In genomic region chr11:52233906-52234305, GRCm38 (mm10) we compare ENCODE assay signal across 9 mouse cellular contexts. TPM values are rescaled to one million over a fixed set of nuclear protein-coding genes. Genes with fewer than 3 reads are reported as not detected.
DNase-seq lines count a peak whose midpoint lies in the region; ATAC-seq and TF ChIP-seq lines count a peak whose summit lies in the region.
"Had no signal": no experiment of that assay in that cellular context is flagged by ENCODE, and none has a peak within 500 bp of the region (broad histone marks: within the 10 kb centered on the region; RNA-seq: fewer than 3 reads in every experiment).

No protein-coding gene starts in this region.

- no peak for TF ChIP-seq CTCF in E14TG2a.4 (conservative IDR thresholded peaks at IDR 0.05; ENCODE audit: low read length)

- peaks cover 31% of the 10 kb centered on the region for H3K4me1 ChIP-seq in heart, embryonic 13.5 days
- H3K4me1 ChIP-seq in E14TG2a.4 (replicated peaks; ENCODE audit: low read depth, low read length), result peaks cover 76% of the 10 kb centered on the region
- peaks cover 14% of the 10 kb centered on the region for H3K4me1 ChIP-seq in forebrain, embryonic 14.5 days (ENCODE audit: control insufficient read depth, insufficient read depth, low read length)
- H3K4me1 ChIP-seq in liver, embryonic 13.5 days (replicated peaks), result peaks cover 27% of the 10 kb centered on the region

- ATAC-seq in heart, embryonic 13.5 days (ENCODE audit: extremely low read depth, insufficient number of reproducible peaks, low FRiP score, low TSS enrichment), result no peak
- no peak for ATAC-seq in forebrain, embryonic 14.5 days
- no peak for ATAC-seq in liver, embryonic 13.5 days (ENCODE audit: low read depth)

- DNase-seq in heart, adult 8-10 months (ENCODE audit: low spot score), result no peak
- DNase-seq in forebrain, embryonic 14.5 days (ENCODE audit: low spot score), result no peak
- DNase-seq in liver, embryonic 13.5 days, result no peak
- no peak for DNase-seq in right cerebral cortex, postnatal 36 days (ENCODE audit: low spot score in 2 of 2)
- DNase-seq in embryo, embryonic 11 days, result no peak
- DNase-seq in embryo, embryonic 9.5 days (ENCODE audit: extremely low spot score), result no peak

- H3K36me3 ChIP-seq in heart, embryonic 13.5 days, result peaks cover 33% of the 10 kb centered on the region
- peaks cover 46% of the 10 kb centered on the region for H3K36me3 ChIP-seq in E14TG2a.4 (ENCODE audit: insufficient read depth, low read length)
- peaks cover 21% of the 10 kb centered on the region for H3K36me3 ChIP-seq in forebrain, embryonic 14.5 days (ENCODE audit: control insufficient read depth, insufficient read depth, low read length)
- peaks cover 31% of the 10 kb centered on the region for H3K36me3 ChIP-seq in liver, embryonic 13.5 days

- no peaks in the 10 kb centered on the region for H3K9me3 ChIP-seq in heart, embryonic 13.5 days
- no peaks in the 10 kb centered on the region for H3K9me3 ChIP-seq in E14TG2a.4 (ENCODE audit: low read length)
- no peaks in the 10 kb centered on the region for H3K9me3 ChIP-seq in forebrain, embryonic 14.5 days (replicated peaks; ENCODE audit: control insufficient read depth, low read length)
- no peaks in the 10 kb centered on the region for H3K9me3 ChIP-seq in liver, embryonic 13.5 days (replicated peaks)

- no peak overlapping the region for H3K27ac ChIP-seq in heart, embryonic 13.5 days (replicated peaks)
- H3K27ac ChIP-seq in forebrain, embryonic 14.5 days (ENCODE audit: low read depth, low read length), result no peak overlapping the region
- no peak overlapping the region for H3K27ac ChIP-seq in liver, embryonic 13.5 days

- WGBS in heart, embryonic 13.5 days, result 86% methylated on average over 1 of the region's 1 CpGs
- WGBS in forebrain, embryonic 14.5 days, result 95% methylated on average over 1 of the region's 1 CpGs
- WGBS in liver, embryonic 13.5 days (ENCODE audit: insufficient replicate concordance), result 69% methylated on average over 1 of the region's 1 CpGs

- H3K4me2 ChIP-seq in heart, embryonic 13.5 days, result peak overlapping the region; percentile 88
- H3K4me2 ChIP-seq in forebrain, embryonic 14.5 days (ENCODE audit: low read length), result peak overlapping the region; percentile 69
- peak overlapping the region; percentile 84 for H3K4me2 ChIP-seq in liver, embryonic 13.5 days

- no peak overlapping the region for H3K9ac ChIP-seq in heart, embryonic 13.5 days
- H3K9ac ChIP-seq in forebrain, embryonic 14.5 days (ENCODE audit: low read length), result no peak overlapping the region
- peak overlapping the region; percentile 99 for H3K9ac ChIP-seq in liver, embryonic 13.5 days

- no peaks in the 10 kb centered on the region for H3K27me3 ChIP-seq in heart, embryonic 13.5 days (replicated peaks)
- H3K27me3 ChIP-seq in E14TG2a.4 (ENCODE audit: insufficient read depth, low read length), result no peaks in the 10 kb centered on the region
- H3K27me3 ChIP-seq in forebrain, embryonic 14.5 days (replicated peaks; ENCODE audit: control insufficient read depth, insufficient read depth, low read length), result no peaks in the 10 kb centered on the region
- no peaks in the 10 kb centered on the region for H3K27me3 ChIP-seq in liver, embryonic 13.5 days

- H3K4me3 ChIP-seq in heart, embryonic 13.5 days, result peak overlapping the region; percentile 92
- H3K4me3 ChIP-seq in E14TG2a.4 (replicated peaks; ENCODE audit: low read length), result peak overlapping the region; percentile 99
- H3K4me3 ChIP-seq in forebrain, embryonic 14.5 days (ENCODE audit: low read depth, low read length), result no peak overlapping the region
- H3K4me3 ChIP-seq in liver, embryonic 13.5 days (replicated peaks), result peak overlapping the region; percentile 98

RNA-seq across cellular contexts. Expression of gene Skp1a, which starts 2.1 kb away (rescaled TPM):
- polyA plus RNA-seq in heart, embryonic 13.5 days (2015; fragmentation: Nextera tagmentation; extraction: Ambion mirVana), result 467 and 522 TPM in 2 replicates
- total RNA-seq in heart, adult 8-10 months (2022), result 100 to 1,000 TPM; 243 to 269 (median 257) TPM
- 1,258 and 1,335 TPM in 2 replicates for polyA plus RNA-seq in forebrain, embryonic 14.5 days (2014; fragmentation: Nextera tagmentation; extraction: Ambion mirVana)
- 377 and 461 TPM in 2 replicates for polyA plus RNA-seq in liver, embryonic 13.5 days (2015; fragmentation: Nextera tagmentation; extraction: Ambion mirVana)

RNA-seq across cellular contexts. Expression of gene Olfr1371, which starts 20.1 kb away (rescaled TPM):
- not detected in 2 replicates for polyA plus RNA-seq in heart, embryonic 13.5 days (2015; fragmentation: Nextera tagmentation; extraction: Ambion mirVana)
- total RNA-seq in heart, adult 8-10 months (2022), result not detected
- polyA plus RNA-seq in forebrain, embryonic 14.5 days (2014; fragmentation: Nextera tagmentation; extraction: Ambion mirVana), result not detected in 2 replicates
- polyA plus RNA-seq in liver, embryonic 13.5 days (2015; fragmentation: Nextera tagmentation; extraction: Ambion mirVana), result not detected in 2 replicates
- total RNA-seq: layer of hippocampus, adult 18-20 months had no signal

RNA-seq across cellular contexts. Expression of gene Tcf7, which starts 48.9 kb away (rescaled TPM):
- 3.5 and 4.3 TPM in 2 replicates for polyA plus RNA-seq in heart, embryonic 13.5 days (2015; fragmentation: Nextera tagmentation; extraction: Ambion mirVana)
- total RNA-seq in heart, adult 8-10 months (2022), result 1 to 10 TPM in 1 of 4 experiments, under 1 TPM in 3; 0.44 to 1.0 (median 0.83) TPM
- polyA plus RNA-seq in forebrain, embryonic 14.5 days (2014; fragmentation: Nextera tagmentation; extraction: Ambion mirVana), result 2.6 and 4.0 TPM in 2 replicates
- polyA plus RNA-seq in liver, embryonic 13.5 days (2015; fragmentation: Nextera tagmentation; extraction: Ambion mirVana), result 1.9 and 2.0 TPM in 2 replicates
